Comparison of ENCODE assay signal across 22 mouse cellular contexts in genomic region chr10:43584538-43584937, GRCm38 (mm10). TPM values are rescaled to one million over a fixed set of nuclear protein-coding genes. Genes with fewer than 3 reads are reported as not detected.
DNase-seq lines count a peak whose midpoint lies in the region; ATAC-seq and TF ChIP-seq lines count a peak whose summit lies in the region.
"Had no signal": no experiment of that assay in that cellular context is flagged by ENCODE, and none has a peak within 500 bp of the region (broad histone marks: within the 10 kb centered on the region; RNA-seq: fewer than 3 reads in every experiment).

No protein-coding gene starts in this region.

- H3K79me2 ChIP-seq in CH12.LX (replicated peaks; ENCODE audit: control insufficient read depth, extremely low read depth, insufficient read depth, poor library complexity, severe bottlenecking), result peaks cover 35% of the 10 kb centered on the region

- peak; percentile 41 for DNase-seq in gastrocnemius, adult 18-20 months (ENCODE audit: low spot score)
- DNase-seq in gastrocnemius, postnatal 25 days, result no peak
- DNase-seq in CH12.LX (ENCODE audit: extremely low read depth), result no peak
- DNase-seq in liver, embryonic 13.5 days, result no peak
- DNase-seq in stomach, postnatal 0 days (ENCODE audit: low spot score), result peak; percentile 37
- DNase-seq in lung, postnatal 14 days, result no peak
- DNase-seq: adrenal gland, postnatal 10 days; B cell, adult 2 months; cerebellum, adult 11-12 months; cerebellum, adult 9-10 months; cerebellum, postnatal 36 days; forebrain, postnatal 0 days; heart, adult 2 months; heart, postnatal 14 days had no signal

- TF ChIP-seq RAD21 in CH12.LX (IDR thresholded peaks at IDR 0.05; ENCODE audit: low read depth, low read length), result no peak

- no peak for TF ChIP-seq CTCF in CH12.LX (conservative IDR thresholded peaks at IDR 0.05 in 1 of 2, IDR thresholded peaks at IDR 0.05 in 1 of 2; ENCODE audit: low read depth in 2 of 2, low read length in 2 of 2)
- TF ChIP-seq CTCF in stomach, postnatal 0 days (IDR thresholded peaks at IDR 0.05; ENCODE audit: low read depth), result no peak

- peak; percentile 59; the same call in 1 of the 2 replicates for TF ChIP-seq POLR2A in CH12.LX (IDR thresholded peaks at IDR 0.05; ENCODE audit: low read depth, low read length)

- WGBS in liver, embryonic 13.5 days (ENCODE audit: insufficient replicate concordance), result 86% methylated on average over 4 of the region's 4 CpGs
- WGBS in stomach, postnatal 0 days, result 88% methylated on average over 4 of the region's 4 CpGs
- WGBS in intestine, embryonic 16.5 days, result 87% methylated on average over 4 of the region's 4 CpGs

- no peak overlapping the region for H3K9ac ChIP-seq in CH12.LX (ENCODE audit: insufficient read depth, low read depth)
- no peak overlapping the region for H3K9ac ChIP-seq in liver, embryonic 13.5 days
- no peak overlapping the region for H3K9ac ChIP-seq in stomach, postnatal 0 days (ENCODE audit: low read length)
- H3K9ac ChIP-seq in intestine, embryonic 16.5 days (ENCODE audit: low read depth, low read length), result no peak overlapping the region
- H3K9ac ChIP-seq: forebrain, embryonic 12.5 days; forebrain, postnatal 0 days; heart, embryonic 15.5 days; hindbrain, embryonic 14.5 days; intestine, embryonic 15.5 days had no signal

- H3K27ac ChIP-seq in CH12.LX (ENCODE audit: insufficient read depth, low read depth), result no peak overlapping the region
- peak overlapping the region; percentile 88 for H3K27ac ChIP-seq in liver, embryonic 13.5 days
- H3K27ac ChIP-seq in stomach, postnatal 0 days (replicated peaks), result no peak overlapping the region
- no peak overlapping the region for H3K27ac ChIP-seq in intestine, embryonic 16.5 days (ENCODE audit: low read length)
- H3K27ac ChIP-seq: embryonic facial prominence, embryonic 10.5 days; forebrain, embryonic 12.5 days; heart, adult 2 months; heart, embryonic 15.5 days; hindbrain, embryonic 14.5 days; intestine, embryonic 15.5 days had no signal

- H3K4me2 ChIP-seq in CH12.LX (ENCODE audit: insufficient read depth, low read depth, poor library complexity, severe bottlenecking), result no peak overlapping the region
- H3K4me2 ChIP-seq in liver, embryonic 13.5 days, result no peak overlapping the region
- no peak overlapping the region for H3K4me2 ChIP-seq in stomach, postnatal 0 days (replicated peaks; ENCODE audit: low read depth)
- no peak overlapping the region for H3K4me2 ChIP-seq in intestine, embryonic 16.5 days (ENCODE audit: low read depth, low read length)
- H3K4me2 ChIP-seq: forebrain, embryonic 12.5 days; heart, embryonic 11.5 days; heart, embryonic 15.5 days; hindbrain, embryonic 14.5 days; intestine, embryonic 15.5 days had no signal

- no peak for TF ChIP-seq EP300 in CH12.LX (IDR thresholded peaks at IDR 0.05; ENCODE audit: low read length)
- TF ChIP-seq EP300 in stomach, postnatal 0 days (optimal IDR thresholded peaks at IDR 0.05), result no peak

- H3K9me3 ChIP-seq in CH12.LX (replicated peaks; ENCODE audit: low read length), result peaks cover 3% of the 10 kb centered on the region
- no peaks in the 10 kb centered on the region for H3K9me3 ChIP-seq in liver, embryonic 13.5 days (replicated peaks)
- no peaks in the 10 kb centered on the region for H3K9me3 ChIP-seq in stomach, postnatal 0 days (ENCODE audit: control insufficient read depth, low read length)
- no peaks in the 10 kb centered on the region for H3K9me3 ChIP-seq in intestine, embryonic 16.5 days (ENCODE audit: control insufficient read depth, low read length)
- H3K9me3 ChIP-seq: embryonic facial prominence, embryonic 10.5 days; forebrain, embryonic 12.5 days; heart, embryonic 15.5 days; intestine, embryonic 15.5 days had no signal

- H3K27me3 ChIP-seq in CH12.LX (replicated peaks), result no peaks in the 10 kb centered on the region
- H3K27me3 ChIP-seq in liver, embryonic 13.5 days, result no peaks in the 10 kb centered on the region
- H3K27me3 ChIP-seq in stomach, postnatal 0 days (ENCODE audit: control insufficient read depth, insufficient read depth, low read length), result no peaks in the 10 kb centered on the region
- no peaks in the 10 kb centered on the region for H3K27me3 ChIP-seq in intestine, embryonic 16.5 days (replicated peaks; ENCODE audit: control insufficient read depth, insufficient read depth, low read length)
- H3K27me3 ChIP-seq: heart, embryonic 15.5 days; intestine, embryonic 15.5 days had no signal

- dilution Hi-C loops in CH12.LX (cut with MboI; ENCODE audit: extremely low pct_ligation_motif_present, extremely low pct_unique_long_range_greater_than_20kb, low sequenced_read_pairs), result no loop called here

- in situ Hi-C loops in CH12.LX (cut with MboI; ENCODE audit: low pct_ligation_motif_present, low pct_unique_long_range_greater_than_20kb, low sequenced_read_pairs), result loop anchor here (10.0 kb wide), 1 partner anchor 240 kb away; no protein-coding TSS in a partner anchor

- H3K36me3 ChIP-seq in CH12.LX (replicated peaks in 1 of 2; ENCODE audit: control insufficient read depth in 1 of 2, insufficient read depth in 1 of 2, low read length in 1 of 2), result peaks cover 17 to 31% of the 10 kb centered on the region in 2 experiments
- peaks cover 69% of the 10 kb centered on the region for H3K36me3 ChIP-seq in liver, embryonic 13.5 days
- no peaks in the 10 kb centered on the region for H3K36me3 ChIP-seq in stomach, postnatal 0 days (ENCODE audit: control insufficient read depth, insufficient read depth, low read length)
- H3K36me3 ChIP-seq in intestine, embryonic 16.5 days (ENCODE audit: control insufficient read depth, insufficient read depth, low read length), result 0 out of 2 replicates have a peak, but pooled peaks cover 5% of the 10 kb centered on the region
- H3K36me3 ChIP-seq: heart, embryonic 15.5 days; intestine, embryonic 15.5 days had no signal

- peak; percentile 38 for ATAC-seq in liver, embryonic 13.5 days (ENCODE audit: low read depth)
- ATAC-seq in stomach, postnatal 0 days (ENCODE audit: low FRiP score, low TSS enrichment), result no peak
- no peak for ATAC-seq in intestine, embryonic 16.5 days
- ATAC-seq: CD4-positive, CD25-positive, alpha-beta regulatory T cell, adult 4 months; forebrain, postnatal 0 days; intestine, embryonic 15.5 days had no signal

- H3K4me3 ChIP-seq in CH12.LX (replicated peaks in 1 of 3; ENCODE audit: low read depth in 2 of 3, low read length in 2 of 3, poor library complexity in 1 of 3), result no peak overlapping the region
- no peak overlapping the region for H3K4me3 ChIP-seq in liver, embryonic 13.5 days (replicated peaks)
- H3K4me3 ChIP-seq in stomach, postnatal 0 days (ENCODE audit: low read depth, low read length), result no peak overlapping the region
- no peak overlapping the region for H3K4me3 ChIP-seq in intestine, embryonic 16.5 days (ENCODE audit: low read length)
- H3K4me3 ChIP-seq: embryonic facial prominence, embryonic 10.5 days; forebrain, embryonic 12.5 days; heart, adult 2 months; heart, embryonic 15.5 days; intestine, embryonic 15.5 days had no signal

- peaks cover 2 to 27% of the 10 kb centered on the region in 2 experiments; a peak in 3 of 4 replicates for H3K4me1 ChIP-seq in CH12.LX (ENCODE audit: control insufficient read depth in 1 of 2, insufficient read depth in 2 of 2)
- peaks cover 63% of the 10 kb centered on the region for H3K4me1 ChIP-seq in liver, embryonic 13.5 days (replicated peaks)
- H3K4me1 ChIP-seq in stomach, postnatal 0 days (replicated peaks; ENCODE audit: control insufficient read depth, insufficient read depth), result no peaks in the 10 kb centered on the region
- 0 out of 2 replicates have a peak, but pooled peaks cover 11% of the 10 kb centered on the region for H3K4me1 ChIP-seq in intestine, embryonic 16.5 days (ENCODE audit: control insufficient read depth, insufficient read depth, low read length)

TF ChIP-seq in CH12.LX, 34 proteins besides CTCF, POLR2A, EP300 and RAD21:
- TF ChIP-seq POLR2AphosphoS2 (IDR thresholded peaks at IDR 0.05; ENCODE audit: low read depth, low read length), result peak; percentile 88; the same call in 1 of the 2 replicates
- no peak for TF ChIP-seq MAZ (IDR thresholded peaks at IDR 0.05; ENCODE audit: low read depth, low read length)
- no peak for TF ChIP-seq ELF1 (IDR thresholded peaks at IDR 0.05; ENCODE audit: low read depth, low read length)
- peak; percentile 74 for TF ChIP-seq ZMIZ1 (IDR thresholded peaks at IDR 0.05; ENCODE audit: low read depth, low read length)
- TF ChIP-seq CHD2 (IDR thresholded peaks at IDR 0.05; ENCODE audit: low read length), result peak; percentile 45; the same call in 1 of the 2 replicates

RNA-seq across cellular contexts. Expression of gene Cd24a, which starts 6.5 kb away (rescaled TPM):
- 100 to 1,000 TPM; 173 to 219 TPM for total RNA-seq in gastrocnemius, adult 18-20 months (2021)
- total RNA-seq in gastrocnemius, postnatal 25 days (2021), result 10 to 100 TPM; 39.5 to 77.7 TPM
- total RNA-seq in CH12.LX (2012; rRNA removed) (469 and 899 TPM in 2 replicates), CH12.LX (2014; rRNA removed) (2,721 and 2,766 TPM in 2 replicates)
- 1,820 and 2,120 TPM in 2 replicates for polyA plus RNA-seq in CH12.LX (2012; ENCODE audit: insufficient read length, low read depth)
- polyA plus RNA-seq in liver, embryonic 13.5 days (2015; fragmentation: Nextera tagmentation; extraction: Ambion mirVana), result 899 and 1,125 TPM in 2 replicates
- polyA plus RNA-seq in stomach, postnatal 0 days (2015; fragmentation: Nextera tagmentation; extraction: Ambion mirVana), result 397 and 409 TPM in 2 replicates
- polyA plus RNA-seq in intestine, embryonic 16.5 days (2015; fragmentation: Nextera tagmentation; extraction: Ambion mirVana), result 138 and 165 TPM in 2 replicates

RNA-seq across cellular contexts. Expression of gene 1700021F05Rik, which starts 43.7 kb away (rescaled TPM):
- total RNA-seq in gastrocnemius, adult 18-20 months (2021), result 10 to 100 TPM; 94.5 to 96.7 TPM
- total RNA-seq in gastrocnemius, postnatal 25 days (2021), result 100 to 1,000 TPM; 101 to 117 TPM
- 33.0 and 34.2 TPM in 2 replicates for total RNA-seq in CH12.LX (2012; rRNA removed)
- 50.0 and 53.0 TPM in 2 replicates for total RNA-seq in CH12.LX (2014; rRNA removed)
- 70.3 and 99.0 TPM in 2 replicates for polyA plus RNA-seq in CH12.LX (2012; ENCODE audit: insufficient read length, low read depth)
- 40.1 and 51.7 TPM in 2 replicates for polyA plus RNA-seq in liver, embryonic 13.5 days (2015; fragmentation: Nextera tagmentation; extraction: Ambion mirVana)
- 47.0 and 48.9 TPM in 2 replicates for polyA plus RNA-seq in stomach, postnatal 0 days (2015; fragmentation: Nextera tagmentation; extraction: Ambion mirVana)
- 69.6 and 78.8 TPM in 2 replicates for polyA plus RNA-seq in intestine, embryonic 16.5 days (2015; fragmentation: Nextera tagmentation; extraction: Ambion mirVana)

Comparison
In these comparisons a context has a peak if more than half of its experiments do, and no peak if none do; other contexts are left out.
1. DNase-seq: peak in gastrocnemius, adult 18-20 months (single experiment) and stomach, postnatal 0 days (single experiment); none in gastrocnemius, postnatal 25 days (single experiment), CH12.LX (single experiment), liver, embryonic 13.5 days (single experiment) and lung, postnatal 14 days (single experiment).